Mouse (Mus musculus) kidney, postnatal 36 days (tissue): ENCODE data around the gene Hpse2.
A peak's percentile ranks its signal among the peaks of the same experiment; 100 is the strongest.

Experiments
- DNase-seq, 2 experiments: peaks; one replicate each; pipeline ENCODE4 v3.0.0; 2021 to 2022; ENCODE audit warnings: mixed read lengths in 2 of 2

The Hpse2 gene

DNA sequence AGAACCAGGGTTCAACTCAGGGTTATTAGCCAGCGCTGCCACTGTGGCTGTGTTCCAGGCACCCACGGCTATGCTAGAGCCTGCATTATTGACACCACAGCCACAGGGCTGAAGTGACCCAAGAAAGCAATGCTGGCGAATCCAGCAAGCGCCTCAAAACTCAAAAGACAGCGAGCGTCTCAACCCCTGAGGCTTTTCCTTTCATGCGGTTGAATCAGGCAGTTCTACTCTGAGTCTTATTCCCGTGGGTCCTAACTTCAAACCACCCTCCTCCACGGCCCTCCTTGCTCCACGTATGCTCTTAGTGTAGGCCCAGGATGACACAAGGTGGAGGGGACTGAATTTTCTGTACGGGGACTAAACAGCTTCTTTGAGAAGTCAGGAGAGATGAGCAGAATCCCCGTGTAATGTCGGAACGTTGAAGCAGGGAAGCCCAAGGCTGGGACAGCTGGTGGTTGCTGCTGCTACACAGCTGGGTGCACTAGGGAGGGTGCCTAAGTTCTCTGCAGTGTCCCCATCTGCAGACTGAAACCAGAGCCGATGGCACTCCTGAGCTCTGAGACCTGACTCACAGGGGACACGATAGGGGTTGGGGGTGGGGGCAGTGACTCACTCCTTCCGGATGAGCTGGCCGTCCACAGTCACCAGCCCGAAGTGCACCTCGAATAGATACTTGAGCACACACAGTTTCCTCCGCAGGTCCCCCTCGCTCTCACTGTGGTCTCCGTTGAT, 617.8 kb downstream of the Hpse2 start:
- DNase-seq, result no peak

- DNase-seq, result peak; percentile 58 to 65
These were observed 618.5 kb downstream of the Hpse2 start for GRCm38 (mm10) chr19:42769648-42770047.

DNA sequence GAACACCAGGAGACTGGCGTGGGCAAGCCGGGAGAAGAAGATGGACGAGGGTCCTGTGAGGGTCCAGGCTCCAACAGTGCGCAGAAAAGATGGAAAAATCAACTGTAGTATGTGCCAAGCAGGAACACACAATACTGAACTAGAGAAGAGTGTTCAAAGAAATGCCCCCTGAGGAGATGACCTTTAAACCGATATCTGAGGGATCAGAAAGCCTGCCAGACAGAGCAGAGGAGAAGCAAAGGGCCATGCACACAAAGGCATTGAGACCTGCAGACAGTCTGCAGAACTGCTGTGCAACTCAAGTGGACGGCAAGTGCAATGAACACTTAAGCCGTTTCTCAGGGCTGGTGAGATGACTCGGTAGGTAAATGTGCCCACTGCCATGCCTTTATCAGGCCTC, 620.8 kb downstream of the Hpse2 start:
- peak in 1 of 2 experiments; percentile 49 for DNase-seq

DNA sequence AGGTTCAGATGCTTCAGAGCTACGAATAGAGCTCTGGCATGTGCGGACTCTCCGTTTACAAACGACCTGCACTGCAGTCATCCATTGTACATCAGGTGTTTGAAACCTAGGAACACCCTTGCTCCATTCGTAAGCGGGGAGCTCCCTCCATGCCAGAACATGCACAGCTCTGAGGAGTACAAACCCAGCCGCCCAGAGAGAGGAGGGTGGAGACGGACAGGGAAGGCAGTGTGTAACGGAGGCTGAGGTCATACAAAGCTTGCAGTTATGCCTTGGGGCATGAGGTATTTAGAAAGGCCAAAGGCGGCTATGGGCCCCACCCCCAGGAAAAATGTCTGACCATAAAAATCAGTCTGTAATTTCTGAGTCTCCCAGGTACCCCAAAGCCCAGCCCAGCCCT, 623.8 kb downstream of the Hpse2 start:
- no peak for DNase-seq

DNA sequence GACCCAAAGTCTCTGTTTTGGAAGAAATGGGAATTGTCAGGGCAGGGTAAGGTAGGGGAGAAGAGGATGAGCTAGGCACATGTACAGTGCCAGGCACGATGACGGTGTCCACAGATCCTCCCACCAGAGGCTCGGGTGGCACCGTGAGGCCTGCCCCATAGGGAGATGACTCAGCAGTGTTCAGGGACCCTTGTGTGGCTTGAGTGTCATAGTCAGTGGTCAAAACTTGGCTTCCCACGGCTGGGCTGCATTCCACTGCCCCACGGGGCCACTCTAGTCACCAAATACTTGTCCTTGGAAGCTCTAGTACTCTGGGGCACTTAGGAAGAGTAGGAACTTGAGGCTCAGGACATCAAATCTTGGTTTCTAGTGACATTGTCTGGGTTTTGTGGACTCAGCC, 631.5 kb downstream of the Hpse2 start:
- no peak for DNase-seq

- DNase-seq, result peak; percentile 75 to 83
These were observed 632.8 kb downstream of the Hpse2 start for GRCm38 (mm10) chr19:42755148-42755870.

- DNase-seq, result peak; percentile 91 to 95
These were observed 634.8 kb downstream of the Hpse2 start for GRCm38 (mm10) chr19:42753141-42753917.

DNA sequence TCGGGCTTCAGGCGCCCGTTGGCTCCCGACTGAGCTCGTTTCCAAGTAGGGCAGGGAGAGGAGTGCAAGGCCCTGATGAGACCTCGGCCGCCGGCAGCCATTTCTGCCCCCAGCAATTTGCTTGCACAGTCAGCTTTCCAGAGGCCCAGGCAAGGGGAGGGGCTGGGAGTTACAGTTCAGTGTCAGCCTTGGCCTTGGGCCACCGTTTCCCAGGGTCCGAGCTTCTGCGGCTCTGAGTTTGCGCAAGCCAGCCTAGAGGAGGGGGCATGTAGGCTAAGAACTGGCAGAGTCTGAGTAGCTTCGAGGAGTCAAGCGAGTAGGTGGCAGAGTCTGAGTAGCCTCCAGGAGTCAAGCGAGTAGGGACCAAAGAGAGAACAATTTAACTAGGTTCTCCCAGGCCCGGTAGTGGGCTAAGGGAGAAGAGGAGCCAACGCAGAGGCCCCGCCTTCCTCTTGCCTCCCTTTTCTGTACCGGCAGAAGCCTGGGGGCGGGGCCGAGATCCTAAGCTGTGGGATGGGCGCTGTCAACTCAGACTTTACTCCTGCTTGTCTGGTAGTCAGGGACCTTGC, 635.7 kb downstream of the Hpse2 start, which contains the start of gene Pyroxd2:
Gene Pyroxd2 (minus strand): TSS at position 413 of the 569 bp plus-strand sequence.
- peak; percentile 94 to 95 for DNase-seq

DNA sequence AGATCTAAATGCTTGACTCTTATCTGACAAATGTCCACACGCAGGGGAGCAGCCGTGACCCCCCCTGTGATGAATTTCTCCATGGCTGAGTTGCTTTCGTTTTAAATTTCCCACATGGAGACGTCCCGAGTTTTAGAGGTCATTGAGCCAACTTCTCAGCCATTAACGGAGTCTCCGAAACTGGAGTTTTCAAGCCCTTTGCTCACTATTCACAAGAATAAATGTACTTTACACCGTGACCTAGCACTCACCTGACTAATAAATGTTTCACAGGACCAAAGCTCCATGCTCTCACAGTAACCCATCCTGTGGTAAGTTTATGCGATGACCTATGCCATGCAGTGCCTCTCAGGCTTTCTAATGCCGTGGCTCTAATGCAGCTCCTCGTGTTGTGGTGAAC, 638.0 kb downstream of the Hpse2 start:
- DNase-seq, result peak; percentile 52 to 83

GRCm38 (mm10) chr19:42746702-42747101, 641.5 kb downstream of the Hpse2 start:
- DNase-seq, result no peak

GRCm38 (mm10) chr19:42745869-42746224, 642.3 kb downstream of the Hpse2 start:
- DNase-seq, result no peak

- DNase-seq, result no peak
These were observed 642.9 kb downstream of the Hpse2 start for GRCm38 (mm10) chr19:42745084-42745868.

DNA sequence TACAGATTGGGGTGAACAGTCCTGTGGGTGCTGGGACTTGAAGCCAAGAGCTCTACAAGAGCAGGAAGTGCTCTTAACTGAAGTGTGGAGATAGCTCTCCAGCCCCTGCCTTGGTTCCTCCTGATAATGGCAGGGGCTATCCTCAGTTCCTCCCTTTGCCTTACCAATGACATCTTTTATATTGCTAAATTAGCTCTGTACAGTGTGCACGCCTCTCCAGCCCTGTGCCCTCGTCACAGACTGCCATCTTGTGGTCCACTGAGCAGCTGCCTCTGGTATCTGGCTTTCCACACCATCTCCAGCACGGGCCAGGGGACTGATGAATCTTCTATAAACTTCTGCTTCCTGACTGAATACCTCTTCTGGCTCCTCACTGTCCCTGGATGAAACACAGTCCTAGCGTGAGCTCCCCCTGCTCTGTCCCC, 644.0 kb downstream of the Hpse2 start:
- peak; percentile 47 to 78 for DNase-seq

DNA sequence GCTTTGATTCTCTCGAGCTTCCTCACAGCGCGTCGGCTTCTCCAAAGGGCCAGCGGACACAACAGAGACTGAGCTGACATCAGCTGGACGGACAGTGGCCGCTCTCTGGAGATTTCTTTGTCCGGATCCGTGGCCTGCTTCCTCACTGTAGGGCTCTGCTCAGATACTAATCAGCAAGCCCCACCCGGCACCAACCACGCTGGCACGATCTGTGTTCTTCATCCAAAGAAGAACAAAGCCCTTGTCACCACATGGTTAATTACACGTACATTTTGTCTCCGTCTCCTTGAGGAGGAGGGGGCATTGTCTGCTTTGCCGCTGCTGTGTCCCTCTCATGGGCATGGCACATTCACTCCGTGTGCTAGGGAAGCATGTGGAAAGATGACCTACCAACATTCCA, 644.9 kb downstream of the Hpse2 start:
- no peak for DNase-seq

DNA sequence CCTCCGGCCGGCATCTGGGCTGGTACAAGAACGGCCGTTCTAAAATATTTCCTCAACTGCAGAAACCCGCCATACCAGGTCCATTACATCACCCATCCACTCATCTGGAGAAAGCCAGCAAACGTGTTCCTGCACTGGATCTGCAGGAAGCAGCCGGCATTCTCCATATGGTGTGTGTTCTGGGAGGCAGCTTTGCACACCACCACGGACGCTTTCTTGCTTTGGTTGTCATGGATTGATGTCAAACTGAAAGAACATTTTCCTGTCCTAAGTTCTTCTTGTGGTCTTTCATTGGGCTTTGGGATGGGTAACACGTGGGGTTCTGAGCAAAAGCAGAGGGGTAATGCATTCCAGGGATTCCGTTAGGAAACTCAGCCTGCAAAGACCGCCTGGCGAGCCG, 646.3 kb downstream of the Hpse2 start:
- DNase-seq, result no peak

DNA sequence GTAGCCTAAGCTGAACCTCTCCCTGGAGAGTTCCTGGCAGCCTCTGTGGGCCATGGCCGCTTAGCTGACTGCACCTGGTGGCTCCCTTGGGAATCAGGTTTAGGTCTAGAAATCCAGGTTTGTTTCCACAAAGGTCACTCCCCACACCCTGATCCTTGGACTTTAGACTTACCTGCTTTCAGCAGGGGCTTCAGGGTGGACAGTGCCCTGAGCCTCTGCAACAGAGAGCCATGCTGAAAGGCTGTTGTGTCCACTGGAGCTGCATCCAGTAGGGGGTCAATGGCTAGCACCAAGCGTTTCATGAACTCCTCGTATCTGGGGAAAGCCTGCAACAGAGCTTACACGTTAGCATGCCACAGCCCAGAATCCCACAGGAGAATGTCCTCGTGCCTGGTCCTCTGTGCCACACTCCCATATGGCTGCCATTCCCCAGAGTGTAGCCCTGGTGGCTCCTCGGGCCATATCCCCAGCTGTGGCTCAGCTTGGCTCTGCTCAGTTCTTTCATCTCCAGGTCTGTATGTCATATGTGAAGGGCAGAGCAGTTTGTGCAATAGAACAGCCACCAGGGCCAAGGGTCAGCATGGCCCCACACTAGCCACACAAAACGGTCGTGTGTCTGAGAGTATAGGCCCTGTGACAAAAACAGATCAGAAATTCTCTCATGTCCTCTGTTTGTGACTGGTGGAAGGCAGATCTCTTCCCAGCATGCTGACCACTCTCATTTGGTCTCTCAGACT, 647.8 kb downstream of the Hpse2 start:
- DNase-seq, result no peak

- no peak for DNase-seq
These were observed 648.4 kb downstream of the Hpse2 start for GRCm38 (mm10) chr19:42739734-42740133.

DNA sequence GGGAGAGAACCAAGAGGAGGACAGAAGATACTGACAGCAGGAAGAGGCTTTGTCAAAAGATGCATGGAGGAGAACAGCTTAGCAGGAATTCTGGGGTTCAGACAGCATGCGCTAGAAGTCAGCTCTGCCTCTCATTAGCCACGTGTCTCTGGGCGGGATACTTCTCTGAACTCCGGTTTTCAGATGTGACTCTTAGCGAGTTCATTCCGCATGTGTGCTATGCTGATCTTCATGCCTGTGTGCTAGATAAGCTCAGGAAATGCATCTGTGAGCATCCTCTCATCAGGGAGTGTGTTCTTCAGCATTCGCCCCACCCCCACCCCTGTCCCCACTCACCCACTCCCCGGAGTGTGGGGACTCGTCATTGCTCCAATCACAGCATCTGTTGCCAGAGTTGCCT, 650.4 kb downstream of the Hpse2 start:
- no peak for DNase-seq
